Mouse (Mus musculus) stomach, embryonic 14.5 days (tissue): ENCODE measurements around the gene Enpp6. TPM values are rescaled to one million over a fixed set of nuclear protein-coding genes. Genes with fewer than 3 reads are reported as not detected.
"Not testable (repeated sequence)": the region's sequence is repeated elsewhere in the genome, so short reads cannot be mapped to it uniquely, and the experiment has no call there.

Source experiments
- ATAC-seq: fragments of 200-750 bp; cut with Nextera tagmentation; 2 replicates; pipeline ENCODE4 v1.8.0; 2017; ENCODE audit warnings: low read depth, moderate TSS enrichment; ENCODE audit not compliant: insufficient number of reproducible peaks, insufficient read depth, low FRiP score
- H3K27ac ChIP-seq: fragments of 300-500 bp; sonication (generic); 2 replicates; pipeline ENCODE4 v1.5.1; 2014; ENCODE audit warnings: mild to moderate bottlenecking, low read length, moderate library complexity, mixed read lengths
- H3K27me3 ChIP-seq: fragments of 300-500 bp; sonication (generic); 2 replicates; pipeline ENCODE4 v1.6.1; 2014; ENCODE audit warnings: low read length, control low read depth, mixed read lengths; ENCODE audit not compliant: control insufficient read depth, insufficient read depth
- H3K36me3 ChIP-seq: fragments of 300-500 bp; sonication (generic); 2 replicates; pipeline ENCODE4 v1.6.1; 2014; ENCODE audit warnings: mild to moderate bottlenecking, control low read depth, low read length, moderate library complexity, mixed read lengths; ENCODE audit not compliant: control insufficient read depth, insufficient read depth
- H3K4me1 ChIP-seq: fragments of 300-500 bp; sonication (generic); 2 replicates; pipeline ENCODE4 v1.6.1; 2014; ENCODE audit warnings: low read length, control low read depth, mixed read lengths; ENCODE audit not compliant: control insufficient read depth, insufficient read depth
- H3K4me2 ChIP-seq: fragments of 300-500 bp; sonication (generic); replicated peaks from 2 replicates; pipeline ENCODE4 v1.6.1; 2014; ENCODE audit warnings: low read depth, low read length, control low read depth
- H3K4me3 ChIP-seq: fragments of 300-500 bp; sonication (generic); 2 replicates; pipeline ENCODE4 v1.5.1; 2014; ENCODE audit warnings: low read depth, low read length, control low read depth
- H3K9ac ChIP-seq: fragments of 300-500 bp; sonication (generic); replicated peaks from 2 replicates; pipeline ENCODE4 v1.6.1; 2014; ENCODE audit warnings: low read depth, mild to moderate bottlenecking, control low read depth, low read length, moderate library complexity, mixed read lengths
- H3K9me3 ChIP-seq: fragments of 300-500 bp; sonication (generic); 2 replicates; pipeline ENCODE4 v1.6.1; 2016; ENCODE audit warnings: low read depth, low read length, control low read depth; ENCODE audit not compliant: control insufficient read depth
- WGBS: fragments of 180-500 bp; shearing (Covaris S2); extraction: QIAGEN DNeasy Blood & Tissue Kit; methylation state at CpG from one replicate; pipeline ENCODE4 v1.1.7; 2014; 5-methylcytosine and 5-hydroxymethylcytosine counted together
- polyA plus RNA-seq: library from polyadenylated mRNA; unstranded; fragments of >200 nt; fragmentation: Nextera tagmentation; extraction: Ambion mirVana; gene quantifications from 2 replicates; pipeline ENCODE4 v1.2.1, GENCODE M21; 2014

Enpp6 gene
- polyA plus RNA-seq, 1 experiment from 2014 or later: 0.30 TPM

- Histone ChIP-seq H3K27ac (no peak overlapping the region), H3K4me1 (no peaks in the 10 kb centered on the region; the same call in 1 of the 2 replicates), H3K9ac (no peak overlapping the region), H3K36me3 (no peaks in the 10 kb centered on the region), H3K9me3 (peaks cover 8% of the 10 kb centered on the region; the same call in 1 of the 2 replicates), H3K4me2 (no peak overlapping the region), H3K27me3 (no peaks in the 10 kb centered on the region), H3K4me3 (no peak overlapping the region)
- ATAC-seq: no peak
- 80% methylated on average over 8 of the region's 8 CpGs for WGBS
Measured at GRCm38 (mm10) chr8:47036501-47036900, 49.8 kb downstream of the Enpp6 start.

GRCm38 (mm10) chr8:47037405-47037804, 50.7 kb downstream of the Enpp6 start:
- no peak overlapping the region for H3K9ac ChIP-seq
- H3K9me3 ChIP-seq: peaks cover 8% of the 10 kb centered on the region; the same call in 1 of the 2 replicates
- H3K4me2 ChIP-seq: no peak overlapping the region
- H3K4me3 ChIP-seq: no peak overlapping the region
- no peak overlapping the region for H3K27ac ChIP-seq
- H3K4me1 ChIP-seq: no peaks in the 10 kb centered on the region; the same call in 1 of the 2 replicates
- ATAC-seq: no peak
- no peaks in the 10 kb centered on the region for H3K36me3 ChIP-seq
- no peaks in the 10 kb centered on the region for H3K27me3 ChIP-seq
- WGBS: 65% methylated on average over 5 of the region's 5 CpGs

GRCm38 (mm10) chr8:47040215-47040614, 53.5 kb downstream of the Enpp6 start:
- not testable (repeated sequence) for H3K27me3 ChIP-seq, H3K9ac ChIP-seq, H3K27ac ChIP-seq, H3K9me3 ChIP-seq, H3K4me3 ChIP-seq, ATAC-seq, H3K4me2 ChIP-seq, H3K4me1 ChIP-seq, H3K36me3 ChIP-seq
- 93% methylated on average over 3 of the region's 4 CpGs for WGBS

GRCm38 (mm10) chr8:47046340-47046739, 59.7 kb downstream of the Enpp6 start:
- Histone ChIP-seq H3K9me3 (no peaks in the 10 kb centered on the region), H3K4me3 (no peak overlapping the region), H3K36me3 (no peaks in the 10 kb centered on the region), H3K9ac (no peak overlapping the region), H3K4me1 (peaks cover 5% of the 10 kb centered on the region; the same call in 1 of the 2 replicates), H3K4me2 (no peak overlapping the region), H3K27me3 (no peaks in the 10 kb centered on the region), H3K27ac (no peak overlapping the region)
- no peak for ATAC-seq
- WGBS: 75% methylated on average over 4 of the region's 4 CpGs

- Histone ChIP-seq H3K27ac (no peak overlapping the region), H3K27me3 (no peaks in the 10 kb centered on the region), H3K36me3 (no peaks in the 10 kb centered on the region), H3K4me1 (peaks cover 5% of the 10 kb centered on the region; the same call in 1 of the 2 replicates), H3K4me2 (no peak overlapping the region), H3K4me3 (no peak overlapping the region), H3K9me3 (no peaks in the 10 kb centered on the region), H3K9ac (no peak overlapping the region)
- WGBS: 97% methylated on average over 2 of the region's 2 CpGs
- ATAC-seq: no peak
Measured at GRCm38 (mm10) chr8:47047146-47047545, 60.5 kb downstream of the Enpp6 start.

GRCm38 (mm10) chr8:47048584-47048983, 61.9 kb downstream of the Enpp6 start:
- WGBS: 55% methylated on average over 10 of the region's 10 CpGs
- H3K4me3 ChIP-seq: no peak overlapping the region
- peaks cover 5% of the 10 kb centered on the region; the same call in 1 of the 2 replicates for H3K4me1 ChIP-seq
- no peak overlapping the region for H3K9ac ChIP-seq
- no peak overlapping the region for H3K4me2 ChIP-seq
- no peak for ATAC-seq
- H3K27ac ChIP-seq: peak overlapping the region; percentile 36; the same call in 1 of the 2 replicates
- no peaks in the 10 kb centered on the region for H3K9me3 ChIP-seq
- H3K36me3 ChIP-seq: no peaks in the 10 kb centered on the region
- no peaks in the 10 kb centered on the region for H3K27me3 ChIP-seq

GRCm38 (mm10) chr8:47052643-47053042, 66.0 kb downstream of the Enpp6 start:
- Histone ChIP-seq H3K27me3 (no peaks in the 10 kb centered on the region), H3K9ac (no peak overlapping the region), H3K4me3 (no peak overlapping the region), H3K4me1 (peaks cover 5% of the 10 kb centered on the region; the same call in 1 of the 2 replicates), H3K9me3 (no peaks in the 10 kb centered on the region), H3K36me3 (no peaks in the 10 kb centered on the region), H3K27ac (no peak overlapping the region), H3K4me2 (no peak overlapping the region)
- 40% methylated on average over 3 of the region's 3 CpGs for WGBS
- no peak for ATAC-seq

GRCm38 (mm10) chr8:47056086-47056485, 69.4 kb downstream of the Enpp6 start:
- ATAC-seq: no peak
- no peaks in the 10 kb centered on the region for H3K27me3 ChIP-seq
- no peak overlapping the region for H3K27ac ChIP-seq
- no peak overlapping the region for H3K4me2 ChIP-seq
- no peaks in the 10 kb centered on the region for H3K36me3 ChIP-seq
- no peak overlapping the region for H3K4me3 ChIP-seq
- H3K9ac ChIP-seq: no peak overlapping the region
- no peaks in the 10 kb centered on the region for H3K9me3 ChIP-seq
- 97% methylated on average over 1 of the region's 1 CpGs for WGBS
- 0 out of 2 replicates have a peak, but pooled peaks cover 2% of the 10 kb centered on the region for H3K4me1 ChIP-seq

- Histone ChIP-seq H3K9me3 (no peaks in the 10 kb centered on the region), H3K4me3 (no peak overlapping the region), H3K9ac (no peak overlapping the region), H3K27ac (no peak overlapping the region), H3K4me2 (no peak overlapping the region), H3K4me1 (0 out of 2 replicates have a peak, but pooled peaks cover 3% of the 10 kb centered on the region), H3K27me3 (no peaks in the 10 kb centered on the region), H3K36me3 (no peaks in the 10 kb centered on the region)
- no peak for ATAC-seq
- WGBS: 84% methylated on average over 4 of the region's 4 CpGs
Measured at GRCm38 (mm10) chr8:47058526-47058925, 71.8 kb downstream of the Enpp6 start.
